Mouse (Mus musculus) megakaryocyte, embryonic 14.5 days (primary cell): ENCODE data around the gene Krtap5-5. TPM values are rescaled to one million over a fixed set of nuclear protein-coding genes. Genes with fewer than 3 reads are reported as not detected.
"Not testable (repeated sequence)": the region's sequence is repeated elsewhere in the genome, so short reads cannot be mapped to it uniquely, and the experiment has no call there.

Source experiments
- H3K27me3 ChIP-seq: replicated peaks from 2 replicates; pipeline ENCODE3; 2012; ENCODE audit warnings: inconsistent platforms
- H3K36me3 ChIP-seq: replicated peaks from 2 replicates; pipeline ENCODE3; 2012; ENCODE audit warnings: low read length, inconsistent platforms, mixed read lengths
- H3K4me1 ChIP-seq: 2 replicates; pipeline ENCODE4 v1.6.1; 2012; ENCODE audit warnings: inconsistent platforms
- H3K4me3 ChIP-seq: replicated peaks from 2 replicates; pipeline ENCODE3; 2012; ENCODE audit warnings: moderate library complexity, mild to moderate bottlenecking, inconsistent platforms
- H3K9me3 ChIP-seq: 2 replicates; pipeline ENCODE4 v1.6.1; 2012; ENCODE audit warnings: inconsistent platforms
- FLI1 ChIP-seq: IDR thresholded peaks from 2 replicates; pipeline ENCODE4 v1.6.1; 2012; ENCODE audit warnings: low read length, inconsistent platforms, mixed read lengths
- GATA1 ChIP-seq: IDR thresholded peaks from 3 replicates; pipeline ENCODE4 v1.6.1; 2012; ENCODE audit warnings: mixed read lengths, low read length, inconsistent platforms, borderline replicate concordance
- polyA plus RNA-seq: library from polyadenylated mRNA; stranded (reverse); fragments of >175 nt; gene quantifications from 2 replicates; pipeline ENCODE4 v1.2.3, GENCODE M21; 2012; ENCODE audit warnings: low replicate concordance; ENCODE audit not compliant: insufficient read depth

The Krtap5-5 gene
- polyA plus RNA-seq, 1 experiment: not detected

DNA sequence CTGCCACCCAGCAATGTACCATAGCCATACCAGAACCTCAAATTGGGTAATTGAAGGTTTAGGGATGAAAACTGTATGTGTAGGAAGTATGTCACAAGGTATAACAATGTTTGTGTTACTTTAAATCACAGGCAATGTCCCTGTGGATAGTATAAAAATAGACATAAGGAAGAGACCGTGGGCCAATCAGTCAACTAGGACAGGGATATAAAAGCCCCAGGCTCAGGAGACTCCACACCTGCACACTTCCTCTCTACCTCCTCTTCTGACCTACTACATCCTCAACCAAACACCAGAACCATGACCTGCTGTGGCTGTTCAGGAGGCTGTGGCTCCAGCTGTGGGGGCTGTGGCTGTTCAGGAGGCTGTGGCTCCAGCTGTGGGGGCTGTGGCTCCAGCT lies 18.2 kb downstream of the Krtap5-5 start, which contains the start of gene Gm7579:
Gene Gm7579 (plus strand): TSS at position 301 of the 400 bp plus-strand sequence.
- peaks cover 34% of the 10 kb centered on the region for H3K27me3 ChIP-seq
- no peaks in the 10 kb centered on the region for H3K4me1 ChIP-seq
- no peak within 1 kb of the TSS for H3K4me3 ChIP-seq
- no peaks in the 10 kb centered on the region for H3K9me3 ChIP-seq
- H3K36me3 ChIP-seq: no peaks in the 10 kb centered on the region
- TF ChIP-seq FLI1: no peak
- no peak for TF ChIP-seq GATA1

DNA sequence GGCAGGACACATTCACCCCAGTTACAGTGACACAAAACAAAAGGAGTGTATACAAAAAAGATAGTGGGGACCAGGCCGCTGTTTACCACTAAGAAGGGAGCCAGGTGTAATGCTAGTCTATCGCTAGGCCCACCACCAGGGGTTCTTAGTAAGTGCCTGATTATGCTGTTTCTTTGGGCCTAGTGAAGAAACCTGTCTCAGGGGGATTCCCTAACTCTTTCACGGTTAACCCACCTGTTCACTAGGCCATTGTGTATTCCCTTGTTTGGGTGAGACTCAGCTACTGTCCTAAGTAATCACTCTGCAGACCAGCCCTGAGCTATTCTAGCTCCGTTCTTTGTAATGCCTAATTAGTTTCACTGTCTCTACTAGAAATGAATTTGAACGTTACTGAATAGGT lies 22.9 kb downstream of the Krtap5-5 start:
- not testable (repeated sequence) for H3K4me1 ChIP-seq, H3K9me3 ChIP-seq, H3K4me3 ChIP-seq, H3K36me3 ChIP-seq
- peaks cover 38% of the 10 kb centered on the region for H3K27me3 ChIP-seq

DNA sequence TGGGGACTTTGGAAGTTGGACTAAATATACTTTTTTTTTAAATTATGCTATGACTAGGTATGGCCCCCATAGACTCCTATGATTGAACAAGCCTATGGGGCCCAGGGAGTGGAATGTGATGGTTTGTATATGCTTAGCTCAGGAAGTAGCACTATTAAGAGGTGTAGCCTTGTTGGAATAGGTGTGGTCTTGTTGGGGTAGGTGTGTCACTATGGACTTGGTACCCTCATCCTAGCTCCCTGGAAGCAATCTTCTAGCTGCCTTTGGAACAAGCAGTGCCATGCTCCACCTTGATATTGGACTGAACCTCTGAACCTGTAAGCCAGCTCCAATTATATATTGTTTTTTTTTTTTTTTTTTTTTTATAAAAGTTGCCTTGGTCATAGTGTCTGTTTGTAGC lies 24.3 kb downstream of the Krtap5-5 start:
- H3K36me3 ChIP-seq: no peaks in the 10 kb centered on the region
- no peak overlapping the region for H3K4me3 ChIP-seq
- no peak for TF ChIP-seq GATA1
- no peak for TF ChIP-seq FLI1
- no peaks in the 10 kb centered on the region for H3K4me1 ChIP-seq
- H3K27me3 ChIP-seq: peaks cover 39% of the 10 kb centered on the region
- H3K9me3 ChIP-seq: peaks cover 11% of the 10 kb centered on the region

DNA sequence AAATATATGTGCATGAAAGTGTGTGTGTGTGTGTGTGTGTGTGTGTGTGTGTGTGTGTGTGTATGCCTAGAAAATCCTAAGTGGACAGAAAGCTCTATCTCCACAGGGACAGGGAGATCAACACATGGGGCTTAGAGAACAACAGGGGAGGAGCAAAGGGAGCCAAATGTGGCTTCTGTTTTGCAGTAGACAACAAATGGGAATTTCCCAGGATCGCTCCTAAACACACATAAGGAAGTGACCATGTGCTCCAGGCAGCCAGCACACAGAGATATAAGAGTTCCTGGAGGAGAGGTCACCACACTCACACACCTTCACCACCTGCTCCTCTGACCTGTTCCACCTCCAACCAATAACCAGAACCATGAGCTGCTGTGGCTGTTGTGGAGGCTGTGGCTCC lies 28.7 kb downstream of the Krtap5-5 start, which contains the start of gene Krtap5-3:
Gene Krtap5-3 (plus strand): TSS at position 301 of the 400 bp plus-strand sequence.
- Histone ChIP-seq H3K4me1 (no peaks in the 10 kb centered on the region), H3K4me3 (no peak within 1 kb of the TSS), H3K36me3 (no peaks in the 10 kb centered on the region), H3K27me3 (peaks cover 32% of the 10 kb centered on the region), H3K9me3 (peaks cover 20% of the 10 kb centered on the region)
- TF ChIP-seq FLI1 (no peak), GATA1 (no peak)

DNA sequence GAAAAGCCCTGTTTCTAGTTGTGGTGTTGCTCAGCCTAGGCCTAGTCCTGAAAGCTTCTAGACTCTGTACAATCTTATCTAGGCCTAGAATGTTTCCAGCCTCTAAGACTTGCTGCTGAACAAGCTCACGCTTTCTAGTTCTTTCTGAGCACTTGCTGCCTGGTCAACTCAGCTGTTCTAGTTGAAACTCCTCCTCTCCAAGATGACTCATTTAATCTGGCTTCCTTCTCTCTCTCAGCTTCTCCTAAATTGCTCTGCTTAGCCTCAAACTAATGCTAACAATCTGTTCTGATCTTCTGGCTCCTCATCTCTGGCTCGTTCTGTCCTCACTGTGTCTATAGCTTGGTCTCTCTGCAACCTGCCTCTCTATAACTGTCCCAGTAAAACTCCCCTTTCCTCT lies 31.0 kb downstream of the Krtap5-5 start:
- no peaks in the 10 kb centered on the region for H3K4me1 ChIP-seq

DNA sequence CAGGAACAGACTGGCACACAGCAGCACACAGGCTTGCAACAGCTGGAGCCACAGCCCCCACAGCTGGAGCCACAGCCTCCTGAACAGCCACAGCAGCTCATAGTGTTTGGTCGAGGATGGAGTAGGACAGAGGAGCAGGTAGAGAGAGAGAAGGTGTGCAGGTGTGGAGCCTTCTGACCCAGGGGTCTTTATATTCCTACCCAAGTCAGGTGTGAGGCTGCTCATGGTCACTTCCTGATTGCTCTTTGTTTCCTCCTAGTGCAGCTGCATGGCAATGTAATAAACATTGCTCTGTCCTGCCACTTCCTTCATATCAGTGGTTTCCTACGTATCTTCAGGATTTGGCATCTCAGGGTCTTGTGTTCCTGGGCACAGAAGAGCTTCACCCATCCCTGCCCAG lies 39.5 kb downstream of the Krtap5-5 start, which contains the start of gene Gm10153:
Gene Gm10153 (minus strand): TSS at position 101 of the 400 bp plus-strand sequence.
- H3K27me3 ChIP-seq: peaks cover 25% of the 10 kb centered on the region
- H3K36me3 ChIP-seq: no peaks in the 10 kb centered on the region
- no peak for TF ChIP-seq FLI1
- peaks cover 11% of the 10 kb centered on the region; the same call in 1 of the 2 replicates for H3K9me3 ChIP-seq
- H3K4me1 ChIP-seq: no peaks in the 10 kb centered on the region
- no peak within 1 kb of the TSS for H3K4me3 ChIP-seq

More for the DNA sequence above, 31.0 kb downstream of the Krtap5-5 start:
- Histone ChIP-seq H3K36me3 (no peaks in the 10 kb centered on the region), H3K27me3 (peaks cover 23% of the 10 kb centered on the region), H3K4me3 (no peak overlapping the region), H3K9me3 (peaks cover 32% of the 10 kb centered on the region)
- no peak for TF ChIP-seq GATA1
- no peak for TF ChIP-seq FLI1

DNA sequence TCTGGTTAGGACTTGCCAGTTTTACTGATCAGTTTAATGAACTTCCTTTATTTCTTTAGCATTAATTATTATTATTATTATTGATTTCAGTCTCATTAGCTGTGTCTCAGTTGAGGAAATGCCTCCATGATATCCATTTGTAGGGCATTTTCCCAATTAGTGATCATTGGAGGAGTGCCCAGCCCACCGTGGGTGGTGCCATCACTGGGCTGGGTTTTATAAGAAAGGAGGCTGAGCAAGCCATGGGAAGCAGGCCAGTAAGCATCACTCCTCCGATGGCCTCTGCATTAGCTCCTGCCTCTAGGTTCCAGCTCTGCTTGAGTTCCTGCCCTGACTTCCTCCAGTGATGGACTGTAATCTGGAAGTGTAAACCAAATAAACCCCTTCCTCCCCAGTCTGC lies 41.6 kb downstream of the Krtap5-5 start:
- TF ChIP-seq FLI1: no peak
- H3K36me3 ChIP-seq: no peaks in the 10 kb centered on the region
- peaks cover 29% of the 10 kb centered on the region for H3K27me3 ChIP-seq
- no peaks in the 10 kb centered on the region for H3K9me3 ChIP-seq
- H3K4me1 ChIP-seq: no peaks in the 10 kb centered on the region
- no peak overlapping the region for H3K4me3 ChIP-seq

DNA sequence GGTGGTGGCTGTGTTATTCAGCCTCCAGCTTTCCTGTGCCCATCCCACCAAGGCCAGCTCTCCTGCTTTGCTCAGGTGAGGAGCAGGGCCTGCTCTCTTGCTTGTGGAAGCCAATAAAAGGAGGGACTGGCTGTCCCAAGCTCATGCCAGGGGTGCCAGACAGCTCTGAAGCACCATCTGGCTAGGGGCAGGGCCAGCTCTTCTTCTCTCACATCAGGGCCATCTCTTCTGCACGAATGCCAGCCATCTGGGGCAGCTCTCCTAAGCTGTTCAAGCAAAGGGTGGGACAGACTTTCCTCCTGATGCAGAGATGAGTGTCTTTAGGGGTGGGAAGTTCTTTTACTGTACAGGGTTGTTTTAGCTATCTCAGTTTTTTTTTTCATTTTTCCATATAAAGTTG lies 48.8 kb downstream of the Krtap5-5 start:
- Histone ChIP-seq H3K4me3 (no peak overlapping the region), H3K9me3 (peaks cover 9% of the 10 kb centered on the region), H3K36me3 (no peaks in the 10 kb centered on the region), H3K27me3 (peaks cover 17% of the 10 kb centered on the region), H3K4me1 (no peaks in the 10 kb centered on the region)
- TF ChIP-seq FLI1: no peak
- TF ChIP-seq GATA1: no peak

Other genes with a start within 250 kb of the Krtap5-5 start
- 69.4 and 73.5 TPM in 2 replicates for gene Mob2, start 168.9 kb downstream of the Krtap5-5 start, polyA plus RNA-seq
- 0.07 and 3.6 TPM in 2 replicates for gene Dusp8, start 134.1 kb downstream of the Krtap5-5 start, polyA plus RNA-seq
- not detected in 2 replicates for gene Gm45618, start 109.2 kb downstream of the Krtap5-5 start, polyA plus RNA-seq
- not detected in 2 replicates for gene Gm39115, start 93.9 kb downstream of the Krtap5-5 start, polyA plus RNA-seq
- gene Gm45337, start 85.4 kb downstream of the Krtap5-5 start, polyA plus RNA-seq: not detected in 2 replicates
- gene Gm29735, start 72.9 kb downstream of the Krtap5-5 start, polyA plus RNA-seq: not detected in 2 replicates
- gene Gm4553, start 64.2 kb downstream of the Krtap5-5 start, polyA plus RNA-seq: not detected in 2 replicates
- gene Krtap5-2, start 54.0 kb downstream of the Krtap5-5 start, polyA plus RNA-seq: not detected in 2 replicates
- not detected in 2 replicates for gene Gm10153, start 39.6 kb downstream of the Krtap5-5 start, polyA plus RNA-seq
- gene Krtap5-3, start 28.6 kb downstream of the Krtap5-5 start, polyA plus RNA-seq: not detected in 2 replicates
- gene Gm7579, start 18.1 kb downstream of the Krtap5-5 start, polyA plus RNA-seq: not detected in 2 replicates
- not detected in 2 replicates for gene Gm40460, start 11.1 kb upstream of the Krtap5-5 start, polyA plus RNA-seq
- not detected in 2 replicates for gene Gm2431, start 28.4 kb upstream of the Krtap5-5 start, polyA plus RNA-seq
- not detected in 2 replicates for gene Gm4559, start 44.4 kb upstream of the Krtap5-5 start, polyA plus RNA-seq
- gene Krtap5-1, start 67.1 kb upstream of the Krtap5-5 start, polyA plus RNA-seq: not detected in 2 replicates
- not detected in 2 replicates for gene Krtap5-4, start 73.6 kb upstream of the Krtap5-5 start, polyA plus RNA-seq
- gene Ifitm10, start 143.8 kb upstream of the Krtap5-5 start, polyA plus RNA-seq: 3.4 and 19.5 TPM in 2 replicates
- 14.0 and 303 TPM in 2 replicates for gene Gm49369, start 152.7 kb upstream of the Krtap5-5 start, polyA plus RNA-seq
- gene Ctsd, start 158.1 kb upstream of the Krtap5-5 start, polyA plus RNA-seq: 432 and 816 TPM in 2 replicates
- 3.4 TPM in 1 of 2 replicates, not detected in the other for gene Syt8, start 204.9 kb upstream of the Krtap5-5 start, polyA plus RNA-seq
- gene Tnni2, start 211.8 kb upstream of the Krtap5-5 start, polyA plus RNA-seq: 3.4 TPM in 1 of 2 replicates, not detected in the other
- 10.1 and 33.2 TPM in 2 replicates for gene Lsp1, start 230.8 kb upstream of the Krtap5-5 start, polyA plus RNA-seq